In genomic region chr9:64814273-64814672, GRCm38 (mm10) we compare ENCODE assay signal across 18 mouse cellular contexts. TPM values are rescaled to one million over a fixed set of nuclear protein-coding genes. Genes with fewer than 3 reads are reported as not detected.
DNase-seq lines count a peak whose midpoint lies in the region; ATAC-seq and TF ChIP-seq lines count a peak whose summit lies in the region.
"Had no signal": no experiment of that assay in that cellular context is flagged by ENCODE, and none has a peak within 500 bp of the region (broad histone marks: within the 10 kb centered on the region; RNA-seq: fewer than 3 reads in every experiment).

No protein-coding gene starts in this region.

- TF ChIP-seq CTCF in left cerebral cortex, adult 2 months (IDR thresholded peaks at IDR 0.05) = peak; percentile 21
- TF ChIP-seq CTCF in liver, adult 2 months (IDR thresholded peaks at IDR 0.05; ENCODE audit: low read depth, low read length) = peak; percentile 31; the same call in 1 of the 2 replicates

- no peak for TF ChIP-seq POLR2A in liver, adult 2 months (IDR thresholded peaks at IDR 0.05; ENCODE audit: extremely low read depth, insufficient read depth, low read length)

- peaks cover 13% of the 10 kb centered on the region for H3K79me2 ChIP-seq in liver, adult 2 months (ENCODE audit: control insufficient read depth, insufficient read depth, low read length)

- no peak for ATAC-seq in erythroblast, adult 5-6 weeks (replicated peaks; ENCODE audit: low FRiP score, poor library complexity, severe bottlenecking)
- ATAC-seq in cerebellum, adult (ENCODE audit: insufficient number of reproducible peaks, low FRiP score, low TSS enrichment) = no peak
- ATAC-seq: forebrain, embryonic 15.5 days; midbrain, embryonic 13.5 days had no signal

- no peak overlapping the region for H3K27ac ChIP-seq in left cerebral cortex, adult 2 months
- H3K27ac ChIP-seq in liver, adult 2 months (replicated peaks; ENCODE audit: insufficient read depth, low read depth, low read length) = peak overlapping the region; percentile 98
- H3K27ac ChIP-seq: forebrain, embryonic 15.5 days; heart, embryonic 13.5 days; hindbrain, embryonic 12.5 days; lung, embryonic 15.5 days; midbrain, embryonic 13.5 days; neural tube, embryonic 12.5 days had no signal

- intact Hi-C loops in left cerebral cortex, adult 2 months (cut with DNase I) = no loop called here

- DNase-seq in left cerebral cortex, adult 2 months (ENCODE audit: extremely low spot score in 1 of 2, low spot score in 2 of 2) = no peak
- DNase-seq in left cerebral cortex, adult 8-10 months (ENCODE audit: low spot score in 2 of 2) = no peak
- peak; percentile 67 for DNase-seq in 416B (ENCODE audit: low read depth)
- peak; percentile 99 for DNase-seq in liver, adult 2 months (ENCODE audit: extremely low read depth, low read depth, low spot score)
- no peak for DNase-seq in gastrocnemius, postnatal 25 days
- DNase-seq: adrenal gland, postnatal 14 days; gastrocnemius, postnatal 10 days; kidney, adult 2 months; spleen, adult 18-20 months had no signal

- WGBS in liver, adult 2 months = 26% methylated on average over 6 of the region's 6 CpGs

- H3K36me3 ChIP-seq in erythroblast, embryonic 14.5 days (ENCODE audit: control insufficient read depth) = peaks cover 68% of the 10 kb centered on the region
- no peaks in the 10 kb centered on the region for H3K36me3 ChIP-seq in liver, adult 2 months (ENCODE audit: control insufficient read depth, insufficient read depth, low read length)
- H3K36me3 ChIP-seq: forebrain, embryonic 15.5 days; heart, embryonic 13.5 days; hindbrain, embryonic 12.5 days; lung, embryonic 15.5 days; midbrain, embryonic 13.5 days; neural tube, embryonic 12.5 days had no signal

- peaks cover 60% of the 10 kb centered on the region for H3K4me1 ChIP-seq in erythroblast, embryonic 14.5 days (ENCODE audit: control insufficient read depth)
- H3K4me1 ChIP-seq in liver, adult 2 months (ENCODE audit: control insufficient read depth, insufficient read depth, low read length) = peaks cover 19% of the 10 kb centered on the region

- no peaks in the 10 kb centered on the region for H3K27me3 ChIP-seq in erythroblast, embryonic 14.5 days (ENCODE audit: control insufficient read depth)
- H3K27me3 ChIP-seq in liver, adult 2 months (ENCODE audit: control insufficient read depth, insufficient read depth, low read length) = no peaks in the 10 kb centered on the region
- H3K27me3 ChIP-seq: forebrain, embryonic 15.5 days; heart, embryonic 13.5 days; hindbrain, embryonic 12.5 days; lung, embryonic 15.5 days; midbrain, embryonic 13.5 days; neural tube, embryonic 12.5 days had no signal

- no peaks in the 10 kb centered on the region for H3K9me3 ChIP-seq in erythroblast, embryonic 14.5 days (ENCODE audit: control insufficient read depth, low read length)
- H3K9me3 ChIP-seq: forebrain, embryonic 15.5 days; heart, embryonic 13.5 days; hindbrain, embryonic 12.5 days; lung, embryonic 15.5 days; midbrain, embryonic 13.5 days; neural tube, embryonic 12.5 days had no signal

- H3K4me3 ChIP-seq in erythroblast, embryonic 14.5 days (replicated peaks) = peak overlapping the region; percentile 96
- no peak overlapping the region; the same call in 1 of the 2 replicates for H3K4me3 ChIP-seq in left cerebral cortex, adult 2 months
- no peak overlapping the region for H3K4me3 ChIP-seq in liver, adult 2 months (ENCODE audit: insufficient read depth, low read depth, low read length)
- H3K4me3 ChIP-seq: forebrain, embryonic 15.5 days; heart, embryonic 13.5 days; hindbrain, embryonic 12.5 days; lung, embryonic 15.5 days; midbrain, embryonic 13.5 days; neural tube, embryonic 12.5 days had no signal

- H3K9ac ChIP-seq in liver, adult 2 months (ENCODE audit: low read depth, low read length) = no peak overlapping the region
- H3K9ac ChIP-seq: forebrain, embryonic 15.5 days; heart, embryonic 13.5 days; hindbrain, embryonic 12.5 days; lung, embryonic 15.5 days; midbrain, embryonic 13.5 days; neural tube, embryonic 12.5 days had no signal

RNA-seq across cellular contexts. Expression of gene Dennd4a, which starts 3.1 kb away (rescaled TPM):
- 3.7 and 6.2 TPM in 2 replicates for polyA plus RNA-seq in erythroblast, embryonic 14.5 days (2012)
- 2,131 and 2,183 TPM in 2 replicates for total RNA-seq in erythroblast, adult 5-6 weeks (2015; ENCODE audit: low replicate concordance)
- 2,463 and 2,483 TPM in 2 replicates for total RNA-seq in erythroblast, adult 5-6 weeks (2017; ENCODE audit: low replicate concordance)
- 10 to 100 TPM; 58.8 to 63.3 TPM for total RNA-seq in left cerebral cortex, adult 2 months (2021)
- total RNA-seq in left cerebral cortex, adult 8-10 months (2022) = 10 to 100 TPM; 58.1 to 71.8 (median 63.5) TPM
- 17.1 and 22.4 TPM in 2 replicates for total RNA-seq in liver, adult 2 months (2014; rRNA removed)
- 7.0 and 8.0 TPM in 2 replicates for polyA plus RNA-seq in liver, adult 2 months (2012; rRNA removed)
- total RNA-seq in gastrocnemius, postnatal 25 days (2021) = 1 to 10 TPM; 3.1 to 3.4 TPM

Comparison
In these comparisons a context has a peak if more than half of its experiments do, and no peak if none do; other contexts are left out.
1. DNase-seq: peak in 416B (single experiment) and liver, adult 2 months (single experiment); none in left cerebral cortex, adult 2 months (0 of 2), left cerebral cortex, adult 8-10 months (0 of 2) and gastrocnemius, postnatal 25 days (single experiment).
2. RNA of gene Dennd4a, which starts 3.1 kb away (total RNA-seq): 2,131 to 2,483 TPM in erythroblast, adult 5-6 weeks; 58.1 to 71.8 TPM in left cerebral cortex, adult 8-10 months, 58.8 to 63.3 TPM in left cerebral cortex, adult 2 months, 17.1 to 22.4 TPM in liver, adult 2 months and 3.1 to 3.4 TPM in gastrocnemius, postnatal 25 days; every median in the first group is over 10 times any median in the second.